Mouse (Mus musculus) erythroblast, embryonic 14.5 days (primary cell): ENCODE measurements around the gene Pdzrn3.

Experiments
- GATA1 ChIP-seq: IDR thresholded peaks from 2 replicates; pipeline ENCODE4 v1.6.1; 2012; ENCODE audit warnings: low read length, inconsistent platforms, mixed read lengths
- TAL1 ChIP-seq: IDR thresholded peaks from 3 replicates; pipeline ENCODE4 v1.6.1; 2012; ENCODE audit warnings: low read length, inconsistent platforms, mixed read lengths

- no peak for TF ChIP-seq GATA1
- no peak for TF ChIP-seq TAL1
These were observed 51.7 kb downstream of the Pdzrn3 start for GRCm38 (mm10) chr6:101325842-101326639.
